Mouse (Mus musculus) B cell, adult (primary cell): Measurements from ENCODE around the gene Sucla2. TPM values are rescaled to one million over a fixed set of nuclear protein-coding genes. Genes with fewer than 3 reads are reported as not detected.

Source experiments
- total RNA-seq: library from RNA; stranded (reverse); gene quantifications from 4 replicates; pipeline ENCODE4 v1.2.4, GENCODE M21; 2023; ENCODE audit not compliant: inconsistent age

Gene Sucla2
- total RNA-seq, result 40.6 to 42.5 TPM (median 41.4 TPM) in 4 replicates

GRCm38 (mm10) chr14:73524766-73525448 lies at the start of gene Sucla2:
Gene Sucla2 (plus strand): TSS chr14:73525319.

GRCm38 (mm10) chr14:73509765-73510423 lies 15.2 kb upstream of the Sucla2 start, which contains the start of gene Med4:
Gene Med4 (plus strand): TSS chr14:73510025.

GRCm38 (mm10) chr14:73548051-73548450 lies 22.9 kb downstream of the Sucla2 start, which contains the start of gene Nudt15:
Gene Nudt15 (minus strand): TSS chr14:73548242.

Other genes starting within 250 kb of the Sucla2 start
- gene Rb1, start 199.5 kb upstream of the Sucla2 start, total RNA-seq, result 88.2 to 101 TPM (median 96.6 TPM) in 4 replicates
- 357 to 404 TPM (median 371 TPM) in 4 replicates for gene Itm2b, start 140.0 kb upstream of the Sucla2 start, total RNA-seq
- gene Med4, start 15.3 kb upstream of the Sucla2 start, total RNA-seq, result 44.0 to 53.9 TPM (median 52.3 TPM) in 4 replicates
- gene Nudt15, start 22.9 kb downstream of the Sucla2 start, total RNA-seq, result 20.1 to 25.4 TPM (median 22.0 TPM) in 4 replicates
- not detected in 4 replicates for gene Gm21750, start 135.9 kb downstream of the Sucla2 start, total RNA-seq